In genomic region chr5:24540387-24541143, GRCm38 (mm10) we compare ENCODE assay signal across 9 mouse cellular contexts. TPM values are rescaled to one million over a fixed set of nuclear protein-coding genes. Genes with fewer than 3 reads are reported as not detected.
DNase-seq lines count a peak whose midpoint lies in the region; ATAC-seq and TF ChIP-seq lines count a peak whose summit lies in the region.
"Had no signal": no experiment of that assay in that cellular context is flagged by ENCODE, and none has a peak within 500 bp of the region (broad histone marks: within the 10 kb centered on the region; RNA-seq: fewer than 3 reads in every experiment).

Asb10 (minus strand) TSS chr5:24540978.

- no peaks in the 10 kb centered on the region for H3K4me1 ChIP-seq in hindbrain, postnatal 0 days (ENCODE audit: insufficient read depth, low read length)
- H3K4me1 ChIP-seq in hindbrain, embryonic 13.5 days (replicated peaks), result peaks cover 22% of the 10 kb centered on the region
- H3K4me1 ChIP-seq in heart, embryonic 13.5 days, result peaks cover 27% of the 10 kb centered on the region
- 0 out of 2 replicates have a peak, but pooled peaks cover 10% of the 10 kb centered on the region for H3K4me1 ChIP-seq in lung, postnatal 0 days (ENCODE audit: insufficient read depth, low read depth, low read length)

- H3K27ac ChIP-seq in hindbrain, postnatal 0 days, result no peak within 1 kb of the TSS
- no peak within 1 kb of the TSS for H3K27ac ChIP-seq in hindbrain, embryonic 13.5 days
- peak within 1 kb of the TSS; percentile 80 for H3K27ac ChIP-seq in heart, embryonic 13.5 days (replicated peaks)
- no peak within 1 kb of the TSS for H3K27ac ChIP-seq in lung, postnatal 0 days (ENCODE audit: low read length)

- peak; percentile 28; the same call in 1 of the 2 replicates for ATAC-seq in hindbrain, postnatal 0 days
- ATAC-seq in hindbrain, embryonic 13.5 days (ENCODE audit: low FRiP score), result no peak
- ATAC-seq in heart, embryonic 13.5 days (ENCODE audit: extremely low read depth, insufficient number of reproducible peaks, low FRiP score, low TSS enrichment), result 0 out of 2 replicates have a peak, but pooled peaks have one; percentile 32
- peak; percentile 70 for ATAC-seq in lung, postnatal 0 days
- ATAC-seq: Patski had no signal

- DNase-seq in hindbrain, postnatal 0 days (ENCODE audit: low spot score), result no peak
- peak; percentile 29 for DNase-seq in brain, adult 2 months (ENCODE audit: low read depth, low spot score)
- peak; percentile 50 to 79 for DNase-seq in kidney, postnatal 36 days
- peak; percentile 50 for DNase-seq in lung, postnatal 0 days (ENCODE audit: low spot score)
- DNase-seq in urinary bladder, postnatal 36 days (ENCODE audit: low spot score in 2 of 2), result peak; percentile 35 to 43
- no peak for DNase-seq in spleen, adult 12 weeks (ENCODE audit: low spot score)

- H3K4me3 ChIP-seq in hindbrain, postnatal 0 days (ENCODE audit: low read length), result no peak within 1 kb of the TSS
- no peak within 1 kb of the TSS for H3K4me3 ChIP-seq in hindbrain, embryonic 13.5 days
- peak within 1 kb of the TSS; percentile 43 for H3K4me3 ChIP-seq in heart, embryonic 13.5 days
- no peak within 1 kb of the TSS for H3K4me3 ChIP-seq in lung, postnatal 0 days (ENCODE audit: low read depth, low read length)

- 0 out of 2 replicates have a peak, but pooled peaks cover 4% of the 10 kb centered on the region for H3K27me3 ChIP-seq in hindbrain, postnatal 0 days (ENCODE audit: insufficient read depth, low read length)
- H3K27me3 ChIP-seq in hindbrain, embryonic 13.5 days, result peaks cover 29% of the 10 kb centered on the region
- H3K27me3 ChIP-seq in heart, embryonic 13.5 days (replicated peaks), result peaks cover 29% of the 10 kb centered on the region
- H3K27me3 ChIP-seq in lung, postnatal 0 days (replicated peaks; ENCODE audit: insufficient read depth, low read length), result 0 out of 2 replicates have a peak, but pooled peaks cover 3% of the 10 kb centered on the region

- TF ChIP-seq CTCF in hindbrain, postnatal 0 days (IDR thresholded peaks at IDR 0.05; ENCODE audit: low read depth), result no peak
- TF ChIP-seq CTCF in lung, postnatal 0 days (IDR thresholded peaks at IDR 0.05), result no peak

- no peak within 1 kb of the TSS for H3K4me2 ChIP-seq in hindbrain, postnatal 0 days (ENCODE audit: low read depth, low read length)
- H3K4me2 ChIP-seq in hindbrain, embryonic 13.5 days, result no peak within 1 kb of the TSS
- H3K4me2 ChIP-seq in heart, embryonic 13.5 days, result peak within 1 kb of the TSS; percentile 74
- H3K4me2 ChIP-seq in lung, postnatal 0 days (replicated peaks; ENCODE audit: low read depth, low read length), result peak within 1 kb of the TSS; percentile 52

- H3K9me3 ChIP-seq in hindbrain, postnatal 0 days (ENCODE audit: low read length), result no peaks in the 10 kb centered on the region
- no peaks in the 10 kb centered on the region for H3K9me3 ChIP-seq in hindbrain, embryonic 13.5 days
- H3K9me3 ChIP-seq in heart, embryonic 13.5 days, result no peaks in the 10 kb centered on the region
- H3K9me3 ChIP-seq in lung, postnatal 0 days (ENCODE audit: low read length), result no peaks in the 10 kb centered on the region

- TF ChIP-seq EP300 in lung, postnatal 0 days (IDR thresholded peaks at IDR 0.05), result no peak

- WGBS in hindbrain, postnatal 0 days, result 46% methylated on average over 14 of the region's 14 CpGs
- 48% methylated on average over 14 of the region's 14 CpGs for WGBS in hindbrain, embryonic 13.5 days
- WGBS in heart, embryonic 13.5 days, result 10% methylated on average over 14 of the region's 14 CpGs
- 12% methylated on average over 14 of the region's 14 CpGs for WGBS in lung, postnatal 0 days

- H3K9ac ChIP-seq in hindbrain, postnatal 0 days (replicated peaks; ENCODE audit: low read length), result no peak within 1 kb of the TSS
- no peak within 1 kb of the TSS for H3K9ac ChIP-seq in hindbrain, embryonic 13.5 days
- H3K9ac ChIP-seq in heart, embryonic 13.5 days, result peak within 1 kb of the TSS; percentile 73
- no peak within 1 kb of the TSS for H3K9ac ChIP-seq in lung, postnatal 0 days (replicated peaks; ENCODE audit: low read depth)

- H3K36me3 ChIP-seq in hindbrain, postnatal 0 days (ENCODE audit: insufficient read depth, low read length), result no peaks in the 10 kb centered on the region
- H3K36me3 ChIP-seq in hindbrain, embryonic 13.5 days, result no peaks in the 10 kb centered on the region
- no peaks in the 10 kb centered on the region for H3K36me3 ChIP-seq in heart, embryonic 13.5 days
- no peaks in the 10 kb centered on the region for H3K36me3 ChIP-seq in lung, postnatal 0 days (ENCODE audit: insufficient read depth, low read length)

RNA-seq across cellular contexts. Expression of gene Asb10, which starts in this region (rescaled TPM):
- total RNA-seq in hindbrain, postnatal 0 days (2014; rRNA removed), result 0.10 TPM in 1 of 2 replicates, not detected in the other
- polyA plus RNA-seq in hindbrain, postnatal 0 days (2015; fragmentation: Nextera tagmentation; extraction: Ambion mirVana), result 0.16 and 0.21 TPM in 2 replicates
- 0.16 and 0.49 TPM in 2 replicates for polyA plus RNA-seq in hindbrain, embryonic 13.5 days (2015; fragmentation: Nextera tagmentation; extraction: Ambion mirVana)
- 4.1 TPM in 2 replicates for polyA plus RNA-seq in heart, embryonic 13.5 days (2015; fragmentation: Nextera tagmentation; extraction: Ambion mirVana)
- polyA plus RNA-seq in lung, postnatal 0 days (2015; fragmentation: Nextera tagmentation; extraction: Ambion mirVana), result 0.21 and 0.29 TPM in 2 replicates
- polyA plus RNA-seq: Patski had no signal

Comparison
In these comparisons a context has a peak if more than half of its experiments do, and no peak if none do; other contexts are left out.
1. Peak in ATAC-seq in hindbrain, postnatal 0 days; RNA of the gene not detected or under 1 TPM.
2. Peak in DNase-seq, ATAC-seq and H3K4me2 ChIP-seq in lung, postnatal 0 days; RNA of the gene not detected or under 1 TPM.
3. DNase-seq: peak in brain, adult 2 months (single experiment), kidney, postnatal 36 days (2 of 2) and urinary bladder, postnatal 36 days (2 of 2); none in hindbrain, postnatal 0 days (single experiment) and spleen, adult 12 weeks (single experiment).